Mouse (Mus musculus) brain, embryonic 14.5 days (tissue): ENCODE data around the gene Cxcl10.

Experiments used
- CTCF ChIP-seq: fragments of 200-500 bp; IDR thresholded peaks from 2 replicates; pipeline ENCODE4 v1.5.1; 2012; ENCODE audit warnings: inconsistent platforms, mild to moderate bottlenecking, moderate library complexity, borderline replicate concordance; ENCODE audit not compliant: insufficient read depth, insufficient read length; ENCODE audit errors: extremely low read depth
- POLR2A ChIP-seq: fragments of 200-500 bp; IDR thresholded peaks from 2 replicates; pipeline ENCODE4 v1.6.1; 2012; ENCODE audit warnings: mild to moderate bottlenecking, inconsistent platforms, borderline replicate concordance; ENCODE audit not compliant: poor library complexity, insufficient read depth, insufficient read length, severe bottlenecking; ENCODE audit errors: extremely low read depth

DNA sequence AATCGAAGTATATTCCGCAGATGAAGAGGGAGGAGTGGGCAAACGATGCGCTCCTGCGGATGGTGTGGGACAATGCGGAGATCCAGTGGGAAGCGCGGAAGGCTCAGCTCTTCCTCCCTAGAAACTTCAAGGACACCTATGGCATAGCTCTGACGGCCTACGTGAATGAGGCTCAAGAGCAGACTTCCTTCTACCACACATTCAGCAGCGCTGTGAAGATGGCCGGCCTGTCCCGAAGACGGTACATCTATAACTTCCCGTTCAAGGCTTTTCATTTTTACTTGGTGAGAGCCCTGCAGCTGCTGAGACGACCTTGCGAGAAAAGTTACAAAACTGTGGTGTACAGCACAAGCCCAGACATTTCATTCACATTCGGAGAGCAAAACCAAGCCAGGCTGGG lies 43.9 kb upstream of the Cxcl10 start:
- TF ChIP-seq POLR2A, result no peak
- no peak for TF ChIP-seq CTCF
